Mouse (Mus musculus): ENCODE data around the gene Izumo4.

Gene Izumo4

GRCm38 (mm10) chr10:80701721-80702535 is at the start of gene Izumo4, which contains the start of gene Mob3a:
TSS of gene Izumo4 (plus strand) at chr10:80702184.
TSS of gene Mob3a (minus strand) at chr10:80701977.
- DNase-seq (ENCODE audit: low spot score in 2 of 2), result peak; percentile 99

- no peak for DNase-seq (ENCODE audit: low spot score in 2 of 2)
Observed at GRCm38 (mm10) chr10:80653156-80653720, 48.7 kb upstream of the Izumo4 start.

GRCm38 (mm10) chr10:80654866-80655265 is 47.1 kb upstream of the Izumo4 start:
- no peak for DNase-seq (ENCODE audit: low spot score in 2 of 2)

GRCm38 (mm10) chr10:80655406-80656129 is 46.4 kb upstream of the Izumo4 start:
- no peak for DNase-seq (ENCODE audit: low spot score in 2 of 2)

GRCm38 (mm10) chr10:80656130-80656862 is 45.7 kb upstream of the Izumo4 start:
- peak; percentile 94 for DNase-seq (ENCODE audit: low spot score in 2 of 2)

GRCm38 (mm10) chr10:80656863-80657623 is 44.9 kb upstream of the Izumo4 start, which contains the start of gene Btbd2:
TSS of gene Btbd2 (minus strand) at chr10:80657071.
- DNase-seq (ENCODE audit: low spot score in 2 of 2), result no peak

- DNase-seq (ENCODE audit: low spot score in 2 of 2), result no peak
Observed at GRCm38 (mm10) chr10:80658194-80658840, 43.7 kb upstream of the Izumo4 start.

GRCm38 (mm10) chr10:80658841-80659202 is 43.2 kb upstream of the Izumo4 start:
- no peak for DNase-seq (ENCODE audit: low spot score in 2 of 2)

GRCm38 (mm10) chr10:80659213-80659612 is 42.8 kb upstream of the Izumo4 start:
- peak in 1 of 2 experiments; percentile 63 for DNase-seq (ENCODE audit: low spot score in 2 of 2)

- no peak for DNase-seq (ENCODE audit: low spot score in 2 of 2)
Observed at GRCm38 (mm10) chr10:80661149-80661548, 40.8 kb upstream of the Izumo4 start.

- no peak for DNase-seq (ENCODE audit: low spot score in 2 of 2)
Observed at GRCm38 (mm10) chr10:80663485-80664196, 38.3 kb upstream of the Izumo4 start.

- DNase-seq (ENCODE audit: low spot score in 2 of 2), result no peak
Observed at GRCm38 (mm10) chr10:80664197-80665015, 37.6 kb upstream of the Izumo4 start.

GRCm38 (mm10) chr10:80665016-80665380 is 37.0 kb upstream of the Izumo4 start:
- no peak for DNase-seq (ENCODE audit: low spot score in 2 of 2)

- no peak for DNase-seq (ENCODE audit: low spot score in 2 of 2)
Observed at GRCm38 (mm10) chr10:80665459-80665858, 36.5 kb upstream of the Izumo4 start.

- DNase-seq (ENCODE audit: low spot score in 2 of 2), result no peak
Observed at GRCm38 (mm10) chr10:80665981-80666733, 35.8 kb upstream of the Izumo4 start.

GRCm38 (mm10) chr10:80666837-80667412 is 35.1 kb upstream of the Izumo4 start:
- DNase-seq (ENCODE audit: low spot score in 2 of 2), result no peak

GRCm38 (mm10) chr10:80668614-80669013 is 33.4 kb upstream of the Izumo4 start:
- DNase-seq (ENCODE audit: low spot score in 2 of 2), result no peak

GRCm38 (mm10) chr10:80669018-80669417 is 33.0 kb upstream of the Izumo4 start:
- DNase-seq (ENCODE audit: low spot score in 2 of 2), result no peak

All from frontal cortex, postnatal 10 days (tissue).